Mouse (Mus musculus) adrenal gland, postnatal 0 days (tissue): ENCODE measurements around the gene Pms1. TPM values are rescaled to one million over a fixed set of nuclear protein-coding genes. Genes with fewer than 3 reads are reported as not detected.

ENCODE experiments used
- polyA plus RNA-seq: library from polyadenylated mRNA; unstranded; fragments of >200 nt; fragmentation: Nextera tagmentation; extraction: Ambion mirVana; gene quantifications from 2 replicates; pipeline ENCODE4 v1.2.1, GENCODE M21; 2015

The Pms1 gene
- 7.9 and 9.1 TPM in 2 replicates for polyA plus RNA-seq

GRCm38 (mm10) chr1:53296581-53297383 lies at the start of gene Pms1, which contains the start of the genes Ormdl1 and Gm28778:
Gene Pms1 (minus strand): TSS chr1:53297018.
Gene Ormdl1 (plus strand): TSS chr1:53297095.
Gene Gm28778 (plus strand): TSS chr1:53297111.

GRCm38 (mm10) chr1:53312989-53313967 lies 16.5 kb upstream of the Pms1 start, which contains the start of gene Osgepl1:
Gene Osgepl1 (plus strand): TSS chr1:53313624.

GRCm38 (mm10) chr1:53187536-53187935 lies 109.3 kb downstream of the Pms1 start, which contains the start of gene 1700019A02Rik:
Gene 1700019A02Rik (minus strand): TSS chr1:53187636.

Other genes with a start within 250 kb of the Pms1 start
- not detected in 2 replicates for gene Mstn, start 235.4 kb downstream of the Pms1 start, polyA plus RNA-seq
- gene 1700019A02Rik, start 109.4 kb downstream of the Pms1 start, polyA plus RNA-seq, result not detected in 2 replicates
- 51.7 and 55.7 TPM in 2 replicates for gene Ormdl1, start 77 bp upstream of the Pms1 start, polyA plus RNA-seq
- 0.36 TPM in 1 of 2 replicates, not detected in the other for gene Gm28778, start 93 bp upstream of the Pms1 start, polyA plus RNA-seq
- 58.3 and 59.3 TPM in 2 replicates for gene Osgepl1, start 16.6 kb upstream of the Pms1 start, polyA plus RNA-seq
- 6.7 and 7.1 TPM in 2 replicates for gene Asdurf, start 55.6 kb upstream of the Pms1 start, polyA plus RNA-seq
- 0.49 and 0.58 TPM in 2 replicates for gene Gm28551, start 55.6 kb upstream of the Pms1 start, polyA plus RNA-seq
- gene Asnsd1, start 55.7 kb upstream of the Pms1 start, polyA plus RNA-seq, result 61.3 and 61.9 TPM in 2 replicates